Mouse (Mus musculus): Measurements from ENCODE around the gene Dmbt1.

GRCm38 (mm10) chr7:131054808-131055370 lies 23.0 kb downstream of the Dmbt1 start:
- peak; percentile 21 for TF ChIP-seq CTCF (IDR thresholded peaks at IDR 0.05; ENCODE audit: control insufficient read depth, insufficient read depth, insufficient read length)
- TF ChIP-seq MAX (IDR thresholded peaks at IDR 0.05): no peak
- TF ChIP-seq USF1 (IDR thresholded peaks at IDR 0.05; ENCODE audit: low read depth): no peak
- TF ChIP-seq CEBPB (IDR thresholded peaks at IDR 0.05; ENCODE audit: low read depth): no peak
- TF ChIP-seq MYOG (IDR thresholded peaks at IDR 0.05; ENCODE audit: control insufficient read depth, extremely low read depth, insufficient read length): no peak

Measured in C2C12 (cell line).